Mouse (Mus musculus) C2C12 (cell line): ENCODE results near the gene Hmga2.

ENCODE experiments used
- CEBPB ChIP-seq: IDR thresholded peaks from one replicate; pipeline ENCODE4 v1.6.1; 2011; ENCODE audit warnings: low read depth, mild to moderate bottlenecking, control low read depth, moderate library complexity
- CTCF ChIP-seq: IDR thresholded peaks from one replicate; pipeline ENCODE4 v1.5.1; 2011; ENCODE audit not compliant: control insufficient read depth, insufficient read depth, insufficient read length
- MAX ChIP-seq: IDR thresholded peaks from one replicate; pipeline ENCODE4 v1.6.1; 2011; ENCODE audit warnings: mild to moderate bottlenecking, control low read depth
- MYOD1 ChIP-seq: IDR thresholded peaks from one replicate; pipeline ENCODE4 v1.6.1; 2011; ENCODE audit warnings: low read depth; ENCODE audit not compliant: control insufficient read depth, insufficient read length
- MYOG ChIP-seq: IDR thresholded peaks from one replicate; pipeline ENCODE4 v1.6.1; 2011; ENCODE audit not compliant: control insufficient read depth, insufficient read length; ENCODE audit errors: extremely low read depth
- USF1 ChIP-seq: IDR thresholded peaks from one replicate; pipeline ENCODE4 v1.6.1; 2011; ENCODE audit warnings: low read depth, mild to moderate bottlenecking, control low read depth, moderate library complexity

GRCm38 (mm10) chr10:120409131-120409530 lies 67.1 kb downstream of the Hmga2 start:
- TF ChIP-seq MYOG (no peak), CTCF (no peak), MAX (no peak), MYOD1 (no peak), USF1 (no peak), CEBPB (no peak)
